Mouse (Mus musculus) kidney, postnatal 14 days (tissue): ENCODE measurements at regions not wholly inside any gene's neighbourhood (a gene's known extent, or its start where the extent isn't known, plus 50 kb on each side); places are given as distances from the start of the nearest gene placed in this dataset.

Experiments
- DNase-seq: peaks from one replicate; pipeline ENCODE4 v3.0.0; 2022; ENCODE audit warnings: mixed read lengths

DNA sequence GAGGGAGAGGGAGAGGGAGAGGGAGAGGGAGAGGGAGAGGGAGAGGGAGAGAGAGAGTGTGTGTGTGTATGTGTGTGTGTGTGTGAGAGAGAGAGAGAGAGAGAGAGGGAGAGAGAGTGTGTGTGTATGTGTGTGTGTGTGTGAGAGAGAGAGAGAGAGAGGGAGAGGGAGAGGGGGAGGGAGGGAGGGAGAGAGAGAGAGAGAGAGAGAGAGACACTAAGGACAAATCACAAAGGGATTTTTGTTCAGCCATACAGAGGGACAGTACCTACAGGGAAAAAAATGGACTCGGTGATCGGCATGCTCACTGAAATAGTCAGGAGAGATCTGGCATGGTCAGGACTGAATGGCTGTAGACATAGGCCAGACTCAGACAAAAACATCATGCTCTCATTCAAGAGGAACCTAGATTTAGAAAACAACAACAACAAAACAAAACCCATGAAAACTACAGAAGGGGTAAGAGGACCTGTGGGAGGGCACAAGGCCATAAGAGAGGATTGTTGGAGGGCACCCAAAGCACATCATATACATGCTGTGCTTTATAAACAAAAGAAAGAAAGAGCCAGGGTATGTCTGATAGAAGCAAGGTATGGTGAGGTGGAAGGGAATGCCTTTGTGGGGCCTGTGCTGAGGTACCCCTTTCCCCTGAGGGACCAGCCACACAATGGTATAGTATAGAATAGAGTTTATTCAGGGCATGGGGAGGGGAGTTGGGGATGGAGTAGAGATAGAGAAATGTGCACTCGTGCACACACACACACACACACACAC lies 127.0 kb upstream of the Med14 start:
- no peak for DNase-seq

GRCm38 (mm10) chrX:12888010-12888707 lies 126.3 kb upstream of the Med14 start:
- DNase-seq: no peak

- no peak for DNase-seq
These were observed 125.6 kb upstream of the Med14 start for GRCm38 (mm10) chrX:12887516-12887915.

GRCm38 (mm10) chrX:12886160-12887048 lies 124.5 kb upstream of the Med14 start:
- DNase-seq: no peak

GRCm38 (mm10) chrX:12879233-12879632 lies 117.4 kb upstream of the Med14 start:
- no peak for DNase-seq

DNA sequence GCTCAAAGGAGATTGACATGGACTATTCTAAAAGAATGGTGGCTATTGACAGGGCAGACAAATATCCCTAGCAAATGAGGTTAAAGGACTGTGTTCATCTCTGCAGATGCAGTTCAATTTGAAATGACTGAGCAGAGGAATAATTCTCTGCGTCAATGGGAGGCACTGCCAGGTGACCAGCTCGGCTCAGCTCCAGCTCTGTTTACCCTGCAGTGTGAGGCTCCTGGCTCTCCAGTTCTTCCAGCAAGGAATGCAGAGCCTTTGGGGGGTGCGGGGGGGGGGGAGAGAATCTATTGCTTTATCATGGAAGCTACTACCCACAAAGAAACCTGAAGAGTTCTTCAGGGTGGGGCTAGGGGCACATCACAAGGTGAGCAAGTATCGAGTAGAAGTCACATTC lies 115.6 kb upstream of the Med14 start:
- no peak for DNase-seq

DNA sequence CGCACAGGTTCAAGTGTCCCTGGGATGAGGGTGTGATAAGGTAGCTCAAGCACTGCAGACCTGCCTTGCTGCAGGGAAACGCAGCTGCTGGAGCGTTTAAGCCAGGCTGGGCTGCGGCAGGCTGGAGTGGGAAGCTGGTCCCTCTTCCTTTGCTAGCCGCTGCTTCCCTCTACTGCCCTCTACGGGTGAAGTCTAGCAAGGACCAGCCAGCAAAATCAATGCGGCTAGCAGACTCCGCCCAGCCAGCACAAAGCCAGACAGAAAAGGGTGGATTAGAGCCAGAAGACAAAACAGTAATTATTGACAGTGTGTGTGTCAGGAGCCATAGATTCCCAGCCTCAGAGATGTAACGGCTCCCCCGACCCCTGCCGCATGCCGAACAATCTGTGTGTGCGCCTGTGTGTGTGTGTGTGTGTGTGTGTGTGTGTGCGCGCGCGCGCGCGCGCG lies 111.8 kb upstream of the Med14 start:
- peak; percentile 80 for DNase-seq

DNA sequence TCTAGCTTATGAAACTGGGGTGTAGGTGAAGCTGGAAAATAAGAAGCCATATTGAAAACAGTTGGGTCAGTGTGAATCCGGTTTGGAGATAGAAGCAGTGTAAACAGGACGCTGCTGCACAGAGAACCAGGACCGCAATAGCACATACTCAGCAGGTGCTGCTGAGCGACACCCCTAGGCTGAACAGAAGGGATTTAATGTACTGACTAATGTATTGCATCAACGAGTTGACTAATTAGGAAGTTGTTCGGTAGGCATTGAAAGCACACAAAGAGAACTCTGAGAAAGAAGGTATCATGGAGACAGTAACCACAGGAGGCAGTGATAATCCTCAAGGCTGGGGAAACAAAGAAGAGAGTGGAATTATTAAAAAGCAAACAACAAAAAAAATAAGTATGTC lies 111.4 kb upstream of the Med14 start:
- no peak for DNase-seq

- no peak for DNase-seq
These were observed 105.1 kb upstream of the Med14 start for GRCm38 (mm10) chrX:12866885-12867498.

DNA sequence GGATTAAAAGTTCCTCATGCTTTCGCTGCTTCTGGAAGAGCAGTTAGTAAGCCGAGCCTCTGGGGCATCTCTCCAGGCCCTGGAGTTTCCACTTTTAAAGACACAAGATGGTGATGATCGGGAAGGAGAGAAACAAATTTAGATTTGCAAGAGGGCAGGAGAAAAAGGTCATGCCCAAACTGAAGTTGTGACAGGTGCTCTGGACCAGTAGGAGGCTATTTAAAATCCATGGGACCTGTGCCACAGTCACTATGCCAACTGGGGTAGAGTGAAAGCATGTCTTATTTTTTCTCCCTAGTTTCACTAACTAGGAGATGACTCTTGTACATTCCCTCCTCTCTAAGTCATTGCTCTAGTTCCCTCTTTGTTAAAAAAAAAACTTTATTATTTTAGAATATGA lies 104.3 kb upstream of the Med14 start:
- no peak for DNase-seq

GRCm38 (mm10) chrX:12860168-12860567 lies 98.3 kb upstream of the Med14 start:
- peak; percentile 38 for DNase-seq

- no peak for DNase-seq
These were observed 96.9 kb upstream of the Med14 start for GRCm38 (mm10) chrX:12858757-12859156.

- DNase-seq: peak; percentile 49
These were observed 96.2 kb upstream of the Med14 start for GRCm38 (mm10) chrX:12857881-12858755.

GRCm38 (mm10) chrX:12855425-12855824 lies 93.6 kb upstream of the Med14 start:
- no peak for DNase-seq

- peak; percentile 45 for DNase-seq
These were observed 89.8 kb upstream of the Med14 start for GRCm38 (mm10) chrX:12851684-12852083.

DNA sequence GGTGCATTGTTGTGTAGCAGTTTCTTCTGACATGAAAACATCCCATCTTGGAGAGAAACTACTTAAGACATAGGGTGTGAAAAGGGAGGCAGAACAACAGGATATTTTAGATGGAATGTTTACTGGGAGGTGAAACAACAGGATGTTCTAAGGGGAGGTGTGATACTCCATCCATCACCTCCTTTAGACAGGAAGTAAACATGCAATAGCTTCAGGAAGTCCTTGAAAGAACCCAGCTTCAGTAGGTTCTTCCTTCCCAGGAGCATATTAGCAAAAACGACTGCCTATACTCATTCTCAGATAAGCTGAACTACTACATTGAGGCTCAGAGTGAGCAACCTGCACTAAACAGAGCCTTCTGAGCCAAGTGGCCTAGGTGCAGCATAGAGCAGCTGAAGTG lies 82.6 kb upstream of the Med14 start:
- no peak for DNase-seq

DNA sequence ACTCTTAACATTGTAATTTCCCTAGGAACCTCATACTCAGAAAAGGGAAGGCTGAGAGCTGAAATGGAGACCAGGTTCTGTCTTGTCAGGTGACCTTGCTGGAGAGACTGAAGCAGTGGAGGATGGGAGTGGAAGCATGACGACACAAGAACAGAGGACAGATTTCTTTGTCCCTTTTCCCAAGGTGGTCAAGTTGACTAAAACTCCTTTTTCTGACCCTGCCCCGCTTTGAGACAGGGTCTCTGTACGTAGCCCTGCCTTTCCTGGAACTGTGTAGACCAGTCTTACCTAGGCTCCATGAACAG lies 79.1 kb upstream of the Med14 start:
- no peak for DNase-seq

GRCm38 (mm10) chrX:12840160-12841020 lies 78.5 kb upstream of the Med14 start:
- DNase-seq: peak; percentile 91

- peak; percentile 65 for DNase-seq
These were observed 77.7 kb upstream of the Med14 start for GRCm38 (mm10) chrX:12839406-12840159.

GRCm38 (mm10) chrX:12837821-12838220 lies 75.9 kb upstream of the Med14 start:
- DNase-seq: peak; percentile 42
